In the genomic region with DNA sequence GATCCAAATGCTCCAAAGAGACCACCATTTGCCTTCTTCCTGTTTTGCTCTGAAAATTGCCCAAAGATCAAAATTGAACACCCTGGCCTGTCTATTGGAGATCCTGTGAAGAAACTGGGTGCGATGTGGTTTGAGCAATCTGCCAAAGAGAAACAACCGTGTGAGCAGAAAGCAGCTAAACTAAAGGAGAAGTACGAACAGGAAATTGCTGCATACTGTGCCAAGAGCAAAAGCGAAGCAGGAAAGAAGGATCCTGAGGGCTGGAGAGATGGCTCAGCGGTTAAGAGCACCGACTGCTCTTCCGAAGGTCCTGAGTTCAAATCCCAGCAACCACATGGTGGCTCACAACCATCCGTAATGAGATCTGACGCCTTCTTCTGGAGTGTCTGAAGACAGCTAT, we compare ENCODE assay signal across 6 mouse cellular contexts. TPM values are rescaled to one million over a fixed set of nuclear protein-coding genes. Genes with fewer than 3 reads are reported as not detected.
DNase-seq lines count a peak whose midpoint lies in the region; ATAC-seq and TF ChIP-seq lines count a peak whose summit lies in the region.
"Not testable (repeated sequence)": the region's sequence is repeated elsewhere in the genome, so short reads cannot be mapped to it uniquely, and the experiment has no call there.

No protein-coding gene starts in this region.

- not testable (repeated sequence) for H3K4me1 ChIP-seq in MEL (ENCODE audit: control insufficient read depth in 1 of 2, insufficient read depth in 2 of 2, low read length in 2 of 2); liver, postnatal 0 days (ENCODE audit: insufficient read depth)

- not testable (repeated sequence) for H3K4me2 ChIP-seq in liver, postnatal 0 days (ENCODE audit: low read depth, low read length)

- not testable (repeated sequence) for TF ChIP-seq RAD21 in MEL (IDR thresholded peaks at IDR 0.05; ENCODE audit: low read depth, low read length)

- H3K27ac ChIP-seq in MEL (ENCODE audit: control insufficient read depth, low read depth, low read length); liver, postnatal 0 days (ENCODE audit: low read depth): not testable (repeated sequence)

- not testable (repeated sequence) for H3K27me3 ChIP-seq in MEL (ENCODE audit: control insufficient read depth in 1 of 2, insufficient read depth in 2 of 2, low read length in 2 of 2); liver, postnatal 0 days (ENCODE audit: insufficient read depth, low read length)

- not testable (repeated sequence) for H3K9me3 ChIP-seq in MEL (replicated peaks; ENCODE audit: insufficient read depth, low read length); liver, postnatal 0 days (ENCODE audit: low read length)

- H3K79me2 ChIP-seq in MEL (ENCODE audit: control insufficient read depth, insufficient read depth, low read length, poor library complexity): not testable (repeated sequence)

- DNase-seq in MEL (ENCODE audit: low read depth, low spot score): peak; percentile 51
- DNase-seq in c-Kit-positive CD71-negative TER-119-negative erythroid progenitor cells, embryonic 14.5 days (ENCODE audit: low read depth): peak; percentile 9
- DNase-seq in heart, adult 11 months: peak; percentile 79
- DNase-seq in layer of hippocampus, adult 11-12 months (ENCODE audit: low spot score): peak; percentile 6
- peak; percentile 14 for DNase-seq in liver, postnatal 0 days

- H3K36me3 ChIP-seq in MEL (ENCODE audit: control insufficient read depth in 1 of 2, insufficient read depth in 2 of 2, low read length in 2 of 2): peaks cover 0 to 13% of the 10 kb centered on the region in 2 experiments; a peak in 2 of 4 replicates
- not testable (repeated sequence) for H3K36me3 ChIP-seq in liver, postnatal 0 days (replicated peaks; ENCODE audit: insufficient read depth, low read length)

- WGBS in liver, postnatal 0 days (ENCODE audit: insufficient replicate concordance): 71% methylated on average over 9 of the region's 9 CpGs

- not testable (repeated sequence) for TF ChIP-seq EP300 in MEL (IDR thresholded peaks at IDR 0.05; ENCODE audit: low read depth in 1 of 2, low read length in 2 of 2); liver, postnatal 0 days (IDR thresholded peaks at IDR 0.05; ENCODE audit: low read depth)

- not testable (repeated sequence) for TF ChIP-seq CTCF in MEL (IDR thresholded peaks at IDR 0.05 in 2 of 3, conservative IDR thresholded peaks at IDR 0.05 in 1 of 3; ENCODE audit: control insufficient read depth in 1 of 3, insufficient read depth in 1 of 3, low read depth in 2 of 3, low read length in 3 of 3, poor library complexity in 1 of 3, severe bottlenecking in 1 of 3); liver, postnatal 0 days (IDR thresholded peaks at IDR 0.05; ENCODE audit: low read depth)

- TF ChIP-seq POLR2A in MEL (IDR thresholded peaks at IDR 0.05; ENCODE audit: control insufficient read depth in 1 of 2, insufficient read depth in 1 of 2, low read depth in 1 of 2, low read length in 2 of 2, poor library complexity in 1 of 2): not testable (repeated sequence)

- ATAC-seq in liver, postnatal 0 days: not testable (repeated sequence)
- ATAC-seq in megakaryocyte progenitor cell, adult 5-6 weeks (replicated peaks; ENCODE audit: poor library complexity): peak; percentile 94

- H3K4me3 ChIP-seq in MEL (ENCODE audit: control insufficient read depth in 1 of 2, insufficient read depth in 1 of 2, low read depth in 2 of 2, low read length in 2 of 2); liver, postnatal 0 days (ENCODE audit: low read depth, low read length): not testable (repeated sequence)

- H3K9ac ChIP-seq in MEL (ENCODE audit: control insufficient read depth, low read depth, low read length, poor library complexity, severe bottlenecking); liver, postnatal 0 days (replicated peaks): not testable (repeated sequence)

TF ChIP-seq in MEL, 35 proteins besides CTCF, POLR2A, EP300 and RAD21:
- peak; percentile 94 for TF ChIP-seq TBP (IDR thresholded peaks at IDR 0.05; ENCODE audit: low read depth, low read length)

RNA-seq across cellular contexts. Expression of gene Rp2, which starts 27.7 kb away (rescaled TPM):
- 15.7 and 16.8 TPM in 2 replicates for total RNA-seq in MEL (2012; rRNA removed)
- 1 to 10 TPM in 1 of 2 experiments, not detected in 1; 10.0 TPM for polyA plus RNA-seq in MEL (2012; ENCODE audit: insufficient read depth in 1 of 2, insufficient read length in 2 of 2, low read depth in 1 of 2, low replicate concordance in 2 of 2, missing spikeins in 1 of 2)
- polyA plus RNA-seq in liver, postnatal 0 days (2015; fragmentation: Nextera tagmentation; extraction: Ambion mirVana): 4.6 and 6.7 TPM in 2 replicates
- 43.8 and 48.7 TPM in 2 replicates for total RNA-seq in megakaryocyte progenitor cell, adult 5-6 weeks (2015)
- total RNA-seq in megakaryocyte progenitor cell, adult 5-6 weeks (2017): 36.5 and 47.4 TPM in 2 replicates

RNA-seq across cellular contexts. Expression of gene Jade3, which starts 33.5 kb away (rescaled TPM):
- total RNA-seq in MEL (2012; rRNA removed): 22.7 and 24.2 TPM in 2 replicates
- 10 to 100 TPM in 1 of 2 experiments, not detected in 1; 19.7 TPM for polyA plus RNA-seq in MEL (2012; ENCODE audit: insufficient read depth in 1 of 2, insufficient read length in 2 of 2, low read depth in 1 of 2, low replicate concordance in 2 of 2, missing spikeins in 1 of 2)
- 2.0 TPM in 2 replicates for polyA plus RNA-seq in liver, postnatal 0 days (2015; fragmentation: Nextera tagmentation; extraction: Ambion mirVana)
- 13.4 and 15.8 TPM in 2 replicates for total RNA-seq in megakaryocyte progenitor cell, adult 5-6 weeks (2015)
- total RNA-seq in megakaryocyte progenitor cell, adult 5-6 weeks (2017): 12.2 and 13.6 TPM in 2 replicates

Comparison
In these comparisons a context has a peak if more than half of its experiments do, and no peak if none do; other contexts are left out.
1. DNase-seq: peak in every context shown above with its lines; median percentile 79 in heart, adult 11 months; 51 in MEL; 14 in liver, postnatal 0 days; 9 in c-Kit-positive CD71-negative TER-119-negative erythroid progenitor cells, embryonic 14.5 days; 6 in layer of hippocampus, adult 11-12 months.